Mouse (Mus musculus): ENCODE data around the gene Chd5.

Chd5 gene

DNA sequence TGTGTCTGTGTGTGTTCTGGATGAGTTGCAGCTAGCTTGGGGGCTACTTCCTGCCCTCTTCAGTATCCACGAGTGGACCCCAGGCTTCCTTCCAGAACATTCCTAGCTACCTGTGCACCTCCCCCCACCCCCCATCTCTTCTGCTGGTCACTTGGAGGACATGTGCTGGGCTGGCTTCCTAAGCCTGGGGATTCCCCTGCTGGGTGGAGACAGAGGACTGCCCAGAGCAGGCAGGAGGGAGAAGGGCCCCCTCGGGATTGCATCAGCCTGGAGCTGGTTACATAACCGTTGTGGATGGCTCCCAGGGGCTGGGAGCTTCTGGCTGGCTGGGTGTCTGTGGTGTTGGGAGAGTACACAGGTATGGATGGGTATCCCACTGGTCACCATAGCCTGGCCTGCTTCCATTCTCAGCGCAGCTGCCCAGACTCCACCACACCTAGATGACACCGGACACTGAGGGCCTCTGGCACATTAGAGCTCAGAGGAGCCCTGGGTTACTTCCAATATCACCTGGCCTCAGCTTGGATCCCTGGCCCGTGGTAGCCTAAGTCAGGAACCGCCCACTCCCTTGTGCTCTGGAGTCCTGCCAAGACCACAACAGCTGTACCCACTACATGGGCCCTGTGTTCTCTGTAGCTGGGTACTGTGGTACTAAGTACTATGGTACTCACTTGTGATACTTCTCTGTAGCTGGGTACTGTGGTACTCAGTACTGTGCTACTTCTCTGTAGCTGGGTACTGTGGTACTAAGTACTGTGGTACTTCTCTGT is 6.9 kb downstream of the Chd5 start:
- in situ Hi-C loops (cut with MboI; ENCODE audit: unreplicated experiment in 2 of 2): loop anchor here (10.0 to 25.0 kb wide), 2 partner anchors 149 to 1283 kb away; partner anchors contain the start of gene Vamp3 (in 1 of the 2)

DNA sequence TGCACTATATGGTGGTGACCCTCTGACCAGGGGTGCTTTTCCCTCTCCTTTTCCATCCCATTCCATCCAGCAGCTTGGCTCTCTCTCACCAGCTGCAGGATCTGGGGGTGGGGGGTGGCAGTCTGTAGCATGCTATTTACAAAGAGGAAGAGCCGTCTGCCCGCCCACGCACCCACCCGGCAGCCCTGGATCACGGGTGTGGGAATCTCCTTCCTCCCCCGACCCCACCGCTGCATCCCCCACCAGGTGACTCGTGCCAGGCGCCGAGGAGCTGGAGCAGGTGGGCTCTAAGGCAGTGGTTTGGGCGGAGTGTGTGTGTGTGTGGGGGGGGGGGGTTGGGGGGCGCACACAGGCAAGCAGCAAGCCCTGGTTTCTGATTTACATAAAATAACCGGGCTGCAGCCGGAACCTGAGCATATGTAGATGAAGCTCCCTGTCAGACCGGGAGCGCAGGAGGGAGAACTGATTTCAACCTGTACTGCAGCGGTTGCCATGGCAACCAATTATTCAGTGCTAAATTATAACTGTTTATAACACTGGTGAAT is 11.5 kb downstream of the Chd5 start:
- in situ Hi-C loops (cut with MboI; ENCODE audit: unreplicated experiment in 2 of 2): loop anchor here (10.0 to 25.0 kb wide), 2 partner anchors 145 to 1288 kb away; partner anchors contain the start of gene Vamp3 (in 1 of the 2)

DNA sequence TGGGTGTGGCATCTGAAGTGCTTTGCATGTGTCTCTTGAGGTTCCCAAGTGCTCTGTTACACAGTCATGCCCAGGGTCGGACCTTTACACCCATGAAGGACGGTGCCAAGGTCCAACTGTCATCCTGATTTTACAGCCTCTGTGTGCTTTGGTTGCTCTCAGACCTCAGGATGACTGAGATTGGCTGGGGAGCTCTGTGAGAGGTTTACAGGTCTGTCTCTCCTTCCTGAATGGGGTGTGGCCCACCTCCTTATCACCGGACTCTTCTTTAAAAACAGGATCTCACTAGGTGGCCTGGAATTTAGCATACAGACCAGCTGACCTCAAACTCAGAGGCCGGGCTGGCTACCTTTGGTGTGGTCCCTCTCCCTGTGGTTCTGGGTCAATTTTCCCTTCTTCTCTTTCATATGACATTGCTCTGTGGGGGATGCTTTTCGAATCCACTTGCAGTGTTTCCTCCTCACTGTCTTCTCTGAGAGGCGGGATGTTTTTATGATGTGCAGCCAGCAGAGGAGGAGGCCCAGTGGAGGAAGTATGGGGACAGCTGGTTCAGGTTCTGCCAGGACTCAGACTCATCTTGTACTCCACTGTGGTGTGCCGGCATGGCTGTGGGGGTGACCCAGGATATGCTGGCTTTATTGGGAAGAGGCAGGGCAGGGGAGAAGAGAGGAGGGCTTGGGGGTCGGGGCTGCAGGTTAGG is 12.4 kb downstream of the Chd5 start:
- in situ Hi-C loops (cut with MboI; ENCODE audit: unreplicated experiment in 2 of 2): no loop called here

DNA sequence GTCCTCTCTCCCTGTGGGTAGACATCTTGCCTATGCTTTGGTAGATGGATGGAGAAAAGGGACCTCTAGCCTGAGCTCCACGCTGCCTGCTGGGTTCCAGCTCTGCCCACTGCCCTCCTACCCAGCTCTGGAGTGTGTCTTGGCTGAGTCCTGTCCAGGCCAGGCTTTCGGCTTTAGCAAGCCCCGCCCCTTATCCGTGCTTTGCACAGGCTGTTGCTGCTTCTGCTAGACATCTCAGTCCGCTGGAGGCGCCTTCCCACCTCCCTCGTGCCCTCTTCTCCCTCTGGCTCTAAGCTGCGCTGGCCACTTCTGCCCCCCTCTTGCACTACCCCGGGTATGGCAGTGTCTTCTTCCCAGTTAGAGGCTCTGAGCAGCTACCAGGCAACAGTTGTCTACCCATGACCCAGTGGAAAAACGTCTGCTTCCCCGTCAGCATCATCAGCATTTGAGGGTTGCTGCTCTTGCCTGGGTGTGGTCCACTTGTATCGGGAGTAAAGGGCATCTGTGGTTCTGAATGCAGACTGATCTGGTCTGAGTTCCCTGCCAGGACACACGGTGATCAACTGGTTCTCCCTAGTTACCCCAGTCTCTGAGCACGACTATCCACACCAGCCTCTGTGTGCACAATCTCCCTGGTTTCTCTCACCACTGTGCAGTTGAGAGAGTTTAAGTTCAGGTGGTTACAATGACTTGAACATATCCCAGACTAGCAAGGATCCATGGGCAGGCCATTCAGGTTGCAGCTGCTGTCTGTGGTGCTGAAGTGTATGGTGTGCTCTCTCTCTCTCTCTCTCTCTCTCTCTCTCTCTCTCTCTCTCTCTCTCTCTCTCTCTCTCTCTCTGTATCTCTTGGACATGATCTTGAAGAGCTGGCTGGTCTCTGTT is 13.2 kb downstream of the Chd5 start:
- in situ Hi-C loops (cut with MboI; ENCODE audit: unreplicated experiment in 2 of 2): no loop called here

DNA sequence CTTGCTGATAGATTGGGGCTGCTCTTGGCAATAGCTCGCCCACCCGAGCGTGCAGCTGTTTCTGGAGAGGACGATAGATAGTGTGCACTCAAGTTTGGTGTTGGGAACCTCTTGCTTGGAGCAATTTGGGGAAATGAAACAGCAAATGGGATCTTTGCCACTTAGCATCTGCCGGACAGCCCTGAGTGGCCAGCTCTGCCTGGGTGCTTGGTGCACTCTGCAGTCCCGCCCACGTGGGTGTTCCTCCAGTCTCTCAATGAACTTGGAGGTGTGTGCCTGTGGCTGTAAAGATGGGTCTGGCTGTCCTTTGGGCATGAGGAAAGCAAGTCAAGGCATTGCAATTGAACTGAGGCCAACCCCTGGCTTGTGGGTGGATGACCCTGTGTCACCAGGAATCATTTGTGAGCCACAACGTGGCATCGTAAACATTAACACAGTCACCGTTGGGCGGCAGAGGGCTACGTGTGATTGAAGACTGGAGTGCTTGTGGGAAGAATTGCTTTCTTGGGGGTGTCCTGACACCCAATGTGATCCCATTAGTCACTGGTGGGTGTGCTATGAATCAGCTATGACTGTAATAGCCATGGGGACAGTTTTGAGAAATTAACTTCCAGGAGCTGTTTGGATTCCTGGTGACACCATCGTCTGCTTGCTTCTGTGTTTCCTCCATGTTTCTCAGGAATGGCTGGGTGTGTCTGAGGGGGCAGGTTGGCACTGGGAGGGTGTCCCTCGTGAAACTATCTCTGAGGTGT is 15.6 kb downstream of the Chd5 start:
- in situ Hi-C loops (cut with MboI; ENCODE audit: unreplicated experiment in 2 of 2): no loop called here

DNA sequence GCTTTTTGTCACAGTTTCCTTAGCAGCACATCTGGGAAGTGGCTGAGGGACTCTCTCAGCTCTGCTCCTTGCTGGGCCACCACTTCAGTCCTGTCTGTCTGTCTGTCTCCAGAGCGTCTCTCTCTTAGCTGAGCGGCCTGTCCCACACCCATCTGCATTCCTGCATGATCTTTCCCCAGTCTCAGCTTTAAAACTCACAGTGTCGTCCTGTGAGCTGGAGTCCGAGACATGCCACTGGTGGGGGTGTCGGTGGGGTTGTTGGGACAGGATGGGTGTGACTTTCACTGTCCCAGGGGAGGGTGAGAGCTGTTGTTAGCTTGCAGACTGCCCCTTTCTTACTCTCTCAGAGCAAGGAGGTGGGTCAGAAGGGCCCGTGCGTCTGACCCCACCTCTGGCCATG is 17.2 kb downstream of the Chd5 start:
- in situ Hi-C loops (cut with MboI; ENCODE audit: unreplicated experiment in 2 of 2): no loop called here

DNA sequence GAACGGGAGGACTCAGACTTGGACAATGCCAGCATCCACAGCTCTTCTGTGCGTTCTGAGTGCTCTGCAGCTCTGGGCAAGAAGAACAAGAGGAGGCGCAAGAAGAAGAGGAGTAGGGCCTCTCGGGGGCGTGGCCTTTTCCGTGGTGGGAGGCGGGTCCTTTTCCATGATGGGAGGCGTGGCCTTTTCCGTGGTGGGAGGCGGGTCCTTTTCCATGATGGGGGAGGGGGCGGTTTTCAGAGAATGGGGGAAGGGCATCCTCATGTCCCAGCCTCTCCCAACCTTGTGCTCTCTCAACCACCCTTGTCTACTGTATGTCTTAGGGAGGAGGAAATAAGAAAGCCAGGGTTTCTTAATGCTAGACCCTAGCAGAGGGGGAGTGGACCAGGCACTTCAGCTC is 21.2 kb downstream of the Chd5 start:
- in situ Hi-C loops (cut with MboI; ENCODE audit: unreplicated experiment in 2 of 2): no loop called here

DNA sequence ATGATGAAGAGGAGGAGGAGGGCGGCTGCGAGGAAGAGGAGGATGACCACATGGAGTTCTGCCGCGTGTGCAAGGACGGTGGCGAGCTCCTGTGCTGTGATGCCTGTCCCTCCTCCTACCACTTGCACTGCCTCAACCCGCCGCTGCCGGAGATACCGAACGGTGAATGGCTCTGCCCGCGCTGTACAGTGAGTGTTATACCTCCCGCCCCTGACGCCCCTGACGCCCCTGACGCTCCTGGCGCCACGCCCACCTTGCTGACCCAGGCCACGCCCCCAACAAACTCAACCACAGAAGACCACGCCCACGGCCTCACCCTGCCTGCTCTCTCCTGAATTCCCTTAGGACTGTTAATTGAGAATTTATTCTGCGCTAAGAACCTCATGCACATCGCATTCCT is 22.4 kb downstream of the Chd5 start:
- in situ Hi-C loops (cut with MboI; ENCODE audit: unreplicated experiment in 2 of 2): no loop called here

DNA sequence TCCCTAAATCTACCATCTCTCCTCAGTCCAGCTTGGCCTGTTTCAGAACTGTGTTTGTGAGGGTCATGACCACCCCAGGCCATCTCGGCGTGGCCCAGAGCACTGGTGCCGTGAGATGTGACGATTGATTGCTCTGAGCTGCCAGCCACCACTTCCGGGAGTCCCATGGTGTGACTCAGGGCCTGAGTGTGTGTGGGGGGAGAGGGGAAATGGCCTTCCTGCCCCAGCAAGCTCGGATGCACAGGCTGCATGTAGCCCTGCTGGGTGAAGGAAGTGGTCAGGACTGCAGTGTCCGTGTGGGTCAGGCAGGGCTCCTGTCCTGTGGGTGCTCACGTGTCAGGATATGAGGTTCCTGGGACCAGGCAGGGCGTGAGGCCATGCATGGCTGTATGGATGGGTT is 23.7 kb downstream of the Chd5 start:
- in situ Hi-C loops (cut with MboI; ENCODE audit: unreplicated experiment in 2 of 2): no loop called here

DNA sequence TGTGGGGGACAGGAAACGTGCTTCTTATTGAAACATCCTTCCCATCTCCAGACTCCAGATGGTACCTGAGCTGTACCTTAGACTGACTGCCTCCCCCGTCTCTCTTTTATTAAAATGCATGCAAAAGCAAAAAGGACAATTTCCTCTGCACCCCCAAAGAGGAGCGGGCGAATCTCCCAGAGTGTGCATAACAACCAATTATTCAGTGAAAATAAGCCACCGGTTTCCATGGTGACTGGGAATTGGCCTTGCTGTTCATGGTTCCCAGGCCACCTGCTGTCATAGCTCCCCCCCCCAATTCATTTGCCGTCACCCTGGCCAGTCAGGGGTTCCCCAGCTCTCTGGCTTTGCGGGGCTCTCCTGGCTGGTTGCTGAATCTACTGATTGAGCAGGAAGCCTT is 26.8 kb downstream of the Chd5 start:
- in situ Hi-C loops (cut with MboI; ENCODE audit: unreplicated experiment in 2 of 2): no loop called here

DNA sequence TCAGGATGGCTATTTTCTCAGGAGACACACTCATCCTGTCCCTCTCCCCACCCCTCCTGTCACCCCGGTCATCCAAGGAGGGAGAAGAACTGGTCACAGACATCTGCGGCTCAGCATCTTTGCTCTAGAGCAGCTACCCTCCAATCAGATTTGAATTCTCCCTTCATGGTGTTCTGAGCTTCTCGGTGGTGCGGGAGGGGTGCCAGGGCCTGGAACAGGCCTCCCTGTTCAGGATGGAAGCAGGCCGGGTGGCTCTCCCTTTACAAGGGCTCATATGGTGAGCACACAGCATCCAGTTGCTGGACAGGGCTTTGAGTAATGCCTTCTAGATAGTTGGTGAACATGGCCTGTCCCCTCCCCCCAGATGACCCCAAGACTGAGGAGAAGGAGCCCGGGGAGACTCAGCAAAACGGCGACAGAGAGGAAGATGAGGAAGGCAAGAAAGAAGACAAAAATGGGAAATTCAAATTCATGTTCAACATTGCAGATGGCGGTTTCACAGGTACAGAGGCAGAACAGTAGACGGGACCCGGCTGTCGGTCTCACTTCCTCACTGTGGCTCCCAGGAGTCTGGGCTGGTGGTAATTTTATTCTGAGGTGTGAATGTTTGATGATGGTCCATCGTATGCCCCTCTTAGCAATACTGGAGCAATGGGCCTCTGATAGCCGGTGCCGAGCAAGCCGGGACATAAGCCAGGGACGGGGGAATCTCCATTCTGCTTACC is 44.2 kb downstream of the Chd5 start:
- in situ Hi-C loops (cut with MboI; ENCODE audit: unreplicated experiment in 2 of 2): no loop called here

DNA sequence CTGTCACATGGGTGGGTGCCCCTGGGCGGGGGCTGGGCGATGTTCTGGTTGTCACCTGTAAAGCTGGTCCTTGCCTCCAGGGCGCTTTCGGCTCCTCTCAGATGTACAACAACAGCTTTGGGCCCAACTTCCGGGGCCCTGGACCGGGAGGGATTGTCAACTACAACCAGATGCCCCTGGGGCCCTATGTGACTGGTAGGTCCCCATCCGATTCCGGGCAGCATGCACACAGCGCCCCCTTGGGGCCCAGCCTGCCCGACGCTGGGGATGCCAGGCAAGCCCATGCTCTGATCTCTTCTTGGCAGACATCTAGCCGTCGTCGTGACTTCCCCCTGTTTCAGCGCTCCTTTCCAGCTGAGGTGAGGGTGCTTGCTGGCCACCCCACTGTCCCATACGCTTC is 47.2 kb downstream of the Chd5 start:
- in situ Hi-C loops (cut with MboI; ENCODE audit: unreplicated experiment in 2 of 2): no loop called here

DNA sequence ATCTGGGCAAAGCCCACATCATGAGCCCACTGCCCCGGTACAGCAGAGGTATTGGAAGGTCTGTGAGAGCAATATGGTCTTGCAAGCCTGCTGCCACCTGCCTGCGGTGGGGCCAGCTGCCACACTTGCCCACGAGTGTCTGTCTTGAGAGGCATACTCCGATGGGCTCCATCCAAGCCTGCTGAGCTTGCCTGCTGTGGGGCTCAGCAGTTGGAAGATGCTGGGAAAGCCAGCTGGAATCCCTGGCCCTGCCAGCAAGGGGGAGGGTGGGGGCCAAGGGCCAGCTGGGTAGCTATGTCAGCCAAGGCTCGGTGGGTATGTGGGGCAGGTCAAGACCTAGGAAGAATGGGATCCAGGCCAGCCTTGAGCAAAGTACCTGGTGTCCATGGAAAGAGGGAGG is 53.7 kb downstream of the Chd5 start:
- in situ Hi-C loops (cut with MboI; ENCODE audit: unreplicated experiment in 2 of 2): no loop called here

DNA sequence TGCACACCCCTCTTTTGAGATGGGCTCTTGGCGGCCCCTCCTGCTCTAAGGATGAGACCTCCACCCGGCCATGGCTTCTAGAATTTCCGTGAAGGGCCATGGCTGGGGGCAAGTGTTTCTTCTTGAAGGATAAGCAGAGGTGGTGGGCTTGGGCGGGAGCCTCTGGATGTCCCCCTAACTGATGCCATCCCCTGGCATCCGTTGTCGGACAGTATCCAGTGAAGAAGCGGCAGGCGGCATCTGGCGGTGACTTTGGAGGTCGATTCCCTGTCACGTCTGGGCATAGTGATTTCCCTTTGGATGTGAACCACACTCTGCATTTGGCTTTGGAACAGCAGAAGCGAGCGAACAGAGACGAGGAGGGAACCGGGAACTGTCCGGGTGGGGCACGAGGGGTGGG is 54.2 kb downstream of the Chd5 start:
- in situ Hi-C loops (cut with MboI; ENCODE audit: unreplicated experiment in 2 of 2): no loop called here

DNA sequence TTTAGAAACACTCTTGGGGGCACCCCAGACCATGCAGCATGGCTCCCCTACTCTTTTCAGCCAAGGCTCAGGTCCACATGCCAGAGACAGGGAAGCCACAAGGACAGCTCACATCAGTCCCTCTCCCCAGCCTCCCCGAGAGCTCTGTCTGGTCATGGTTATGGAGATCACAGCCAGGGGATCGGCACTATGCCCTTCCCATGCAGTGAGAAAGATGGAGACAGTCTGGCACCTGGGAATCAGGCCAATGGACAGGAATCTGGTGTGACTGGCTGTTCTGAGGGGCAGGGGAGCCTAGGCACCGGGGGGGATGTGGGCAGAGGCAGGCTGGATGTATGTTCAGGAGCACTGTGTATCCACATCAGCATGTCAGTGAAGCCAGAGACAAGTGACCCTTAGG is 60.5 kb downstream of the Chd5 start:
- in situ Hi-C loops (cut with MboI; ENCODE audit: unreplicated experiment in 2 of 2): no loop called here

DNA sequence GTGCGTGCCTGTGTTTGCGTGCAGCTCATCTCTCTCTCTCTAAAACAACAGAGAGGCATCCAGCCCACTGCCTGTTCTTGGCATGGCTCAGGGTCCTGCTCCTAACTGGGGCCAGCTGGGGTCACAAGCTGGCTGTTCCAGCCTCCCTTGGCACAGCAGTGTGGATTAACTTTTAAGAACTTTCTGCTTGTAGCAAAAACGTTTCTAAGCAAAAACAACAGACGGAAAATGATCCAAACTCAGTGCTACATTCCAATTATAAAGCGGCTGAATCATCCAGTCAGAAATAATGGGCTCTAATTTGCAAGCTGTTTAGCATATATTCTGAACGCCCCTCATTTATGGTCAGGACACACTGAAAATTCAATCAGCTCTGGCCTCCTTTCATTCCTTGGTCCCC is 66.7 kb downstream of the Chd5 start:
- in situ Hi-C loops (cut with MboI; ENCODE audit: unreplicated experiment in 2 of 2): no loop called here

DNA sequence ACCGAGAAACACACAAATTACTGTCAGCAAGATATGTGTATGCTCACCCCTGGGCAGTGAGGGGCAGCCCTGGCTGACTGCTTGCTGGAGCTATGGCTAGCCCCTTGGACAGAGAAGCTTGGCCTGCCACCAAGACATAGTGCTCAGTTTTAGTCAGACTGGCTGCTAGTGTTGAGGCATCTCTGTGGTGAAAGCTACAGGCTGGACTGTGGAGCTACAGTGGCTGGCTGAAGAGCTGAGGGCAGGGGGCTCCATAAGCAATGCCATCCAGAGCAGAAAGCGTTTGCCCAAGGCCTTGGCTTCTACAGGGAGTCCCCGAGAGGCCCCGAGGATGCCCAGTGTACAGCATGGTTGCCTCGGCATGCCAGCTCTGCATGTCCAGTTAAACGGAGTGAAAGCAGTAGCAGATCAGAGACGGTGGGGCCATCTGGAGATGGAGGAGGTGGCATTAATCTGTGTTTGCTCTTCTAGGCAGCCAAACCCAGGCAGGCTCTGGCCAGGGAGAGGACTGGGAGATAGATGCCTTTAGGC is 67.3 kb downstream of the Chd5 start:
- in situ Hi-C loops (cut with MboI; ENCODE audit: unreplicated experiment in 2 of 2): no loop called here

DNA sequence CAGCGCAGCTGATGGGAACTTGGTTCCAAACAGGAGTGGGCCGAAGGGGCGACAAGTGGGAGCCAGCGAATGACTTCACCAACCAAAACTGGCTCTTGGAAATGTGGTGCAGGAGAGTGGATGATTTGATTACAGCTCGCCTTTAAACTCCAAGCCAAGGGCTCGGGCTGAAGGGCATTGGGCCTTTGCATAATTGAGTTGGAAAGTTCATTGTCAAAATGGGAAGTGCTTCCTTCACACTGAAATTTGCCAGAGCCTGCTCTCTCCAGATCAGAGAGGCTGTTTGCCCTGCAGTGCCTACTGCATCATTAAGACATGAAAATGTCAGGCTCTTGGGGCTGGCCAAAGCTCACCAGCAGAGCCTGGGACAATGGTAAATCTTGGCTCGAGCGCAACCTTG is 68.1 kb downstream of the Chd5 start:
- in situ Hi-C loops (cut with MboI; ENCODE audit: unreplicated experiment in 2 of 2): no loop called here

DNA sequence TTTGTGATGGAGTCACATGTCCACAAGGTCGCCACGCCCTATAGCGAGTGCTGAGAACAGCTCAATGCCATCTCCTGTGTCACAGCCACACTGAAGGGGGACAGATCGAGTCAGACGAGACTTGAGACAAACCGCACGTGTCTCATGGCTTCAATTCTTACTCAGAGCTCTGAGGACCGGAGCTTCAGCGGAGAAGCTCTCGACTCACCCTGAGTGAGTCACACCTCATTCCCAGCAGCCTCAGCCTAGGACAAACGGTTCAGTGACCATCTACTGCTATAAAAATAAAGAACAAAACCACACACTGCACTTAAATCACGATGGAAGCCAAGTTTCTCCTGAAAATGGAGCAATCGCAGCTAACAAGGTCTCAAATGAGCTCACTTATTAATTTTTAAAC is 72.5 kb downstream of the Chd5 start:
- in situ Hi-C loops (cut with MboI; ENCODE audit: unreplicated experiment in 2 of 2): no loop called here

Data from v-Abl transformed pro-B cells (cell line).